Mouse (Mus musculus): Measurements from ENCODE around the gene Dusp2. TPM values are rescaled to one million over a fixed set of nuclear protein-coding genes. Genes with fewer than 3 reads are reported as not detected.

Dusp2 gene
- total and polyA plus RNA-seq, 2 experiments from 2014 or later: 10.8 to 23.0 TPM

DNA sequence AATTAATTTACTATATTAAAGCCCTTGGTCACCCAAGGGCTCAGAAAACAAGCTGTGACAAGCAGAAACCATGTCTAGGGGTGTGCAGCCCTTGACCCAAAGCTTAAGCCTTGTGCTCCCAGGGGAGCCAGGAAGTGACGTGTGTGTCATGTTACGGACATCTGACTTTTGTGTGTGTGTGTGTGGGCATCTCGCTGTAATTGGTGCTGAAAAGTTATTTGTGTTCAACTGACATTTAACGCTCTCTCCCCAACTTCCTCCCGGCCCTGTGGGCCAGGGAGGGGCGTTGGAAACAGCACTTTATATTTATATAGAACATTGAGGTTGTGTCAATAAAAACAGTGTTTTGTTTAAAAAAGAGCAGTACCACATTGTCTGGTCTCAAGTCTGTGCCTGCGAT lies 2.1 kb downstream of the Dusp2 start:
- DNase-seq (ENCODE audit: low spot score) (no peak), ATAC-seq (ENCODE audit: low FRiP score) (no peak)
- Histone ChIP-seq H3K27me3 (ENCODE audit: insufficient read depth, low read length) (peaks cover 13% of the 10 kb centered on the region), H3K9me3 (ENCODE audit: low read length) (no peaks in the 10 kb centered on the region), H3K4me1 (ENCODE audit: insufficient read depth, low read length) (no peaks in the 10 kb centered on the region), H3K36me3 (ENCODE audit: insufficient read depth, low read length) (no peaks in the 10 kb centered on the region), H3K27ac (ENCODE audit: low read depth, low read length) (no peak overlapping the region), H3K4me2 (ENCODE audit: low read depth, low read length, poor library complexity, severe bottlenecking) (no peak overlapping the region), H3K9ac (replicated peaks; ENCODE audit: low read length, poor library complexity, severe bottlenecking) (no peak overlapping the region), H3K4me3 (ENCODE audit: low read depth, low read length) (no peak overlapping the region; the same call in 1 of the 2 replicates)
- 67% methylated on average over 7 of the region's 7 CpGs for WGBS
- no peak for TF ChIP-seq CTCF (IDR thresholded peaks at IDR 0.05)

DNA sequence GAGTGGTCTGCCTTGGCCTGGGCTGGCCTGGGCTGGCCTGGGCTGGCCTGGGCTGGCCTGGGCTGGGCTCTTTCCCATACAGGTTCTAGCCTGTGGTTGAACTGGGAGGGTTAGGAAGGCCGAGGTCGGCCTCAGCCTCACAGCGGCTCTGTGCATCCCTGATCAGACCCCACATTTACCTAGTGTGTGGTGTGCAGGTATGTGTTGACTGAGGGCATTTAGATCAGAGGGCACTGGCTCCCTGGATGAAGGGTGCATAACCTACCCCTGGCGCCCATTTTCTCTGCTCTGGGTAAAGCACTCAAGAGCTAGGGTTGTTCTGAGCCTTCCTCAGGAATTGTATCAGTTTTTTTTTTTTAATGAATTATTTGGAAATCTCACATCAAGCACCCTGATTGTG lies 2.5 kb downstream of the Dusp2 start, which contains the start of gene Astl:
Gene Astl, plus strand, starts transcription at position 224 of the 400 bp plus-strand sequence.
- H3K36me3 ChIP-seq (ENCODE audit: insufficient read depth, low read length): no peaks in the 10 kb centered on the region
- no peak for TF ChIP-seq CTCF (IDR thresholded peaks at IDR 0.05)
- peak within 1 kb of the TSS; percentile 44; the same call in 1 of the 2 replicates for H3K4me3 ChIP-seq (ENCODE audit: low read depth, low read length)
- H3K9me3 ChIP-seq (ENCODE audit: low read length): no peaks in the 10 kb centered on the region
- no peak within 1 kb of the TSS for H3K27ac ChIP-seq (ENCODE audit: low read depth, low read length)
- no peak for DNase-seq (ENCODE audit: low spot score)
- peaks cover 13% of the 10 kb centered on the region for H3K27me3 ChIP-seq (ENCODE audit: insufficient read depth, low read length)
- 83% methylated on average over 4 of the region's 4 CpGs for WGBS
- no peak for ATAC-seq (ENCODE audit: low FRiP score)
- H3K9ac ChIP-seq (replicated peaks; ENCODE audit: low read length, poor library complexity, severe bottlenecking): no peak within 1 kb of the TSS
- no peak within 1 kb of the TSS for H3K4me2 ChIP-seq (ENCODE audit: low read depth, low read length, poor library complexity, severe bottlenecking)
- no peaks in the 10 kb centered on the region for H3K4me1 ChIP-seq (ENCODE audit: insufficient read depth, low read length)

DNA sequence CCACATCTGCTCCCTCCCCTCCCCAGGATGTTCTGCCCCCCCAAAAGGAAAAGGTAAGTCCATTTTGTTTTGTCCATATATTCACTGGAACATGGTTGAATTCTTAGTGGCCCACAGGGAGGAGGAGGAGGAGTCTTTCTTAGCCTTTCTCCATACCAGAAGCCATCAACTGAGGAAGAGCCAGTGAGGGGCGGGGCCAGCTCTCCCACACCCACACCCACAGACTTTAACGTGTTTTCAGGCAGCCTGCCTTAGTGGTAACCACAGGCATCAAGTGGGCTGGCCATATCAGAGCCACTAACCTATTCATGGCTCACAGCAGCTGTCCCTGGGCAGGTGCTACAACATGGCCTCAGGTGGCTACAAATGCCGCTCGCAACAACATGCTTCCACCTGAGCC lies 2.9 kb downstream of the Dusp2 start:
- H3K36me3 ChIP-seq (ENCODE audit: insufficient read depth, low read length): no peaks in the 10 kb centered on the region
- WGBS: 70% methylated on average over 4 of the region's 4 CpGs
- DNase-seq (ENCODE audit: low spot score) (no peak), ATAC-seq (ENCODE audit: low FRiP score) (no peak)
- no peak overlapping the region for H3K27ac ChIP-seq (ENCODE audit: low read depth, low read length)
- H3K4me1 ChIP-seq (ENCODE audit: insufficient read depth, low read length): no peaks in the 10 kb centered on the region
- no peak overlapping the region for H3K4me3 ChIP-seq (ENCODE audit: low read depth, low read length)
- H3K9me3 ChIP-seq (ENCODE audit: low read length): no peaks in the 10 kb centered on the region
- peaks cover 13% of the 10 kb centered on the region for H3K27me3 ChIP-seq (ENCODE audit: insufficient read depth, low read length)
- no peak for TF ChIP-seq CTCF (IDR thresholded peaks at IDR 0.05)
- H3K4me2 ChIP-seq (ENCODE audit: low read depth, low read length, poor library complexity, severe bottlenecking): no peak overlapping the region
- H3K9ac ChIP-seq (replicated peaks; ENCODE audit: low read length, poor library complexity, severe bottlenecking): no peak overlapping the region

DNA sequence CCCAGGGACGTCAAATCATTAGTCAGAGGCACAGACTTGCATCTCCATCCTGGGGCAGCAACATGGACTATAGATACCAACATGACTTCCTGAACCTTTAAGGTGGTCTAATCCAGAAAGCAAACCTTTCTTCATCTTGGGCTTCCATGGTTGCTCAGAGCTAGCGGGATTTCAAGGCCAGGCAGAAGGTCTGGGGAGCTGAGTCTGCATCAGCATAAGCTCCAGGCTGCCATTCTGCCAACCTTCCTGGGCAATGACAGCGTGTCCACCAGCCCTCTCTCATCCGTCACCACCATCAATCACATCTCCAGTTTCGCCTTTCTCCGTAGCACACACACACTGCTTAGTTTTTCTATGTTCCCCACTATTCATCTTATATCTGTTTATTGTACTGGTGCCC lies 3.3 kb downstream of the Dusp2 start:
- no peak overlapping the region for H3K9ac ChIP-seq (replicated peaks; ENCODE audit: low read length, poor library complexity, severe bottlenecking)
- DNase-seq (ENCODE audit: low spot score) (no peak), ATAC-seq (ENCODE audit: low FRiP score) (no peak)
- H3K4me1 ChIP-seq (ENCODE audit: insufficient read depth, low read length): no peaks in the 10 kb centered on the region
- H3K27ac ChIP-seq (ENCODE audit: low read depth, low read length): no peak overlapping the region
- no peaks in the 10 kb centered on the region for H3K9me3 ChIP-seq (ENCODE audit: low read length)
- no peak overlapping the region for H3K4me3 ChIP-seq (ENCODE audit: low read depth, low read length)
- H3K4me2 ChIP-seq (ENCODE audit: low read depth, low read length, poor library complexity, severe bottlenecking): no peak overlapping the region
- TF ChIP-seq CTCF (IDR thresholded peaks at IDR 0.05): no peak
- 87% methylated on average over 6 of the region's 6 CpGs for WGBS
- peaks cover 13% of the 10 kb centered on the region for H3K27me3 ChIP-seq (ENCODE audit: insufficient read depth, low read length)
- no peaks in the 10 kb centered on the region for H3K36me3 ChIP-seq (ENCODE audit: insufficient read depth, low read length)

DNA sequence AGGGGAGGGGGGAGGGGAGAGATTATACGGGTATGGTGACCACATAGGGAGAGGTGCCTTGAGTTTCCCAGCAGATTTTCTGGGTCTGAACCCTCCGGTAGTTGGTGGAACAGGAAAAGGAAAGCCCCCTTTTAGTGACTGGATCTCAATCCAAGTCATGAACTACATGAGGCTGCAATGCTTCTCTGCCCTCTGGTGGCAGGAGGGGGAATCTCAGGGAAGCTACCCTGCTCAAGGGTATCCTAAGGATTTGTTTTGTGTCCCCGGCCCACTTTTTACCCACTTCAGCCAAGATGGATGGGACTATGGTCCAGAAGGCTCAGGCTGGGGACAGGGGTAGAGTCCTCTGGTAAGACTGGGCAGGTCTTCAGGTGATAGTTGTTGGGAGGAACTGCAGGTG lies 5.2 kb downstream of the Dusp2 start:
- DNase-seq (ENCODE audit: low spot score) (peak; percentile 34), ATAC-seq (ENCODE audit: low FRiP score) (no peak)
- H3K9me3 ChIP-seq (ENCODE audit: low read length): no peaks in the 10 kb centered on the region
- 16% methylated on average over 3 of the region's 3 CpGs for WGBS
- TF ChIP-seq CTCF (IDR thresholded peaks at IDR 0.05): peak; percentile 78
- no peaks in the 10 kb centered on the region for H3K4me1 ChIP-seq (ENCODE audit: insufficient read depth, low read length)
- no peak overlapping the region for H3K4me2 ChIP-seq (ENCODE audit: low read depth, low read length, poor library complexity, severe bottlenecking)
- H3K9ac ChIP-seq (replicated peaks; ENCODE audit: low read length, poor library complexity, severe bottlenecking): no peak overlapping the region
- no peak overlapping the region for H3K4me3 ChIP-seq (ENCODE audit: low read depth, low read length)
- peaks cover 4% of the 10 kb centered on the region; the same call in 1 of the 2 replicates for H3K27me3 ChIP-seq (ENCODE audit: insufficient read depth, low read length)
- H3K36me3 ChIP-seq (ENCODE audit: insufficient read depth, low read length): no peaks in the 10 kb centered on the region
- no peak overlapping the region for H3K27ac ChIP-seq (ENCODE audit: low read depth, low read length)

DNA sequence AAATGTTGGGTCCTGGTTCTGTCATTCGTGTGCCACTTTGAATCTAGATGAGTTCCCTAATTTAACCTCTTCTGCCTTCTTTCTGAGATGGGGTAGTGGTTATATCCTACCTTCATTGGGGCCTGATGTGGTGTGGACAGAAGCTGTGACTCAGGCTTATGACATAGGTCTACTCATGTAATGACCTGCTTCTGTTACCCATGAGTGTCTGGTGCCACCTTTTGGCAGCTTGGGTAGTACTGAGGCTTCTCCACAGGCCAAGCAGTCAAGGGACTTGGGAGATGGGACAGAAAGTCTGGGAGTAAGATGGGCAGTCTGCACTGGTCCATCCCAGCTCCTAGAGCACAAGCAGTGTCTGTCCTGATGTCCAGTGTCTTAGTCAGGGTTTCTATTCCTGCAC lies 10.4 kb downstream of the Dusp2 start:
- Histone ChIP-seq H3K4me3 (ENCODE audit: low read depth, low read length) (no peak overlapping the region), H3K4me2 (ENCODE audit: low read depth, low read length, poor library complexity, severe bottlenecking) (no peak overlapping the region), H3K4me1 (ENCODE audit: insufficient read depth, low read length) (no peaks in the 10 kb centered on the region), H3K9ac (replicated peaks; ENCODE audit: low read length, poor library complexity, severe bottlenecking) (no peak overlapping the region), H3K36me3 (ENCODE audit: insufficient read depth, low read length) (no peaks in the 10 kb centered on the region), H3K27me3 (ENCODE audit: insufficient read depth, low read length) (no peaks in the 10 kb centered on the region; the same call in 1 of the 2 replicates), H3K27ac (ENCODE audit: low read depth, low read length) (no peak overlapping the region), H3K9me3 (ENCODE audit: low read length) (no peaks in the 10 kb centered on the region)
- DNase-seq (ENCODE audit: low spot score) (no peak), ATAC-seq (ENCODE audit: low FRiP score) (no peak)
- peak; percentile 43 for TF ChIP-seq CTCF (IDR thresholded peaks at IDR 0.05)
- WGBS: 71% methylated on average over 1 of the region's 1 CpGs

Measured in midbrain, postnatal 0 days (tissue).